Mouse (Mus musculus) gastrocnemius, postnatal 25 days (tissue): ENCODE data around the gene Stag2. TPM values are rescaled to one million over a fixed set of nuclear protein-coding genes. Genes with fewer than 3 reads are reported as not detected.

Experiments
- DNase-seq: peaks from one replicate; pipeline ENCODE4 v3.0.0; 2022
- long read RNA-seq, 2 experiments: library from polyadenylated mRNA; stranded (forward); transcript quantifications; one replicate each; pipeline ENCODE4 v2.0.0; 2021
- total RNA-seq, 2 experiments: library from RNA; stranded (reverse); gene quantifications; 1 replicate in 1 of 2; 2 replicates in 1 of 2; pipeline ENCODE4 v1.2.3; 2021

The Stag2 gene
- 10 to 100 TPM; 49.8 to 49.9 TPM for total RNA-seq
- long read RNA-seq, experiment 1, partial matches to known transcripts, result 4 of 10 reads
- long read RNA-seq, experiment 1, other reads (novel, unspliced or antisense), result 6 of 10 reads
- long read RNA-seq, experiment 2, full-length matches to known transcripts, result 5 of 26 reads
- long read RNA-seq, experiment 2, partial matches to known transcripts, result 10 of 26 reads
- long read RNA-seq, experiment 2, other reads (novel, unspliced or antisense), result 11 of 26 reads

DNA sequence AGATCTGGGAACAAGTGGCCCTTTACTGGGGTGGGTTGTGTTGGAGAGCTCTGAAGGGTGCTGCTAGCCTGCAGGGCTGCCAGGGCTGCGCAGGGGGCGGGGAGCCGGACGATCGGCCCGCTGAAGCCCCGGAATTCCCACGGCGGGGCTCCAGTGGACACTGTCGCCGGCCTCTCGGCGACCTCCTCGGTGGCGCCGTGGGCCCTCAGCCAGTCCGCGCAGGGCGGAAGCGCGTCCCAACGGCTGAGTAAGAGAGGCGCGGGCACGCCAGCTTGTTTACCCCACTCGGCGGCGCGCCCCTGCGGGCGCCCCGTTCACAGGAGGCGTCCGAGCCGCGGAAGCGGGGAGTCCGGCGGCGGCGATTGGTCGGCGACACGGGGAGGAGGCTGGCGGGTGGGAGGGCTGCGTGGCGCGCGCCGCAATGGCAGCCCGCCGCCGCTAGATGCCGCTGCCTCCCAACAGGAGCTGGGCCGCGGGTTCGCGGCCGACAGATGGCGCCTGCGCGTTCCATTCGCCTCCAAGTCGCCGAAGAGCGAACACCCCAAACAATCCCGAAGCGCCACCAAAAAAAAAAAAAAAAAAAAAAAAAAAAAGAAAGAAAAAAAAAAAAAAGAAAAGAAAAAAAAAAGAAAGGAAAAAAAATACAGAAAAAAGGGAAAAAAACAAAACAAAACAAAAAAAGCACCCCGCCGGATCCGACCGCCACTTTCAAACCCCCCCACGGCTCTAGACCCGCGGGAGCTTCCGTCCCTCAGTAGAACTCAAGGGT is at the start of gene Stag2:
Gene Stag2 (plus strand): TSS at position 530 of the 769 bp plus-strand sequence.
- DNase-seq, result peak; percentile 93

- DNase-seq, result no peak
These were observed 42.0 kb upstream of the Stag2 start for GRCm38 (mm10) chrX:42107137-42107536.

GRCm38 (mm10) chrX:42110585-42110984 is 38.5 kb upstream of the Stag2 start:
- no peak for DNase-seq

GRCm38 (mm10) chrX:42119442-42120048 is 29.6 kb upstream of the Stag2 start:
- no peak for DNase-seq

GRCm38 (mm10) chrX:42124963-42125697 is 24.0 kb upstream of the Stag2 start:
- no peak for DNase-seq

DNA sequence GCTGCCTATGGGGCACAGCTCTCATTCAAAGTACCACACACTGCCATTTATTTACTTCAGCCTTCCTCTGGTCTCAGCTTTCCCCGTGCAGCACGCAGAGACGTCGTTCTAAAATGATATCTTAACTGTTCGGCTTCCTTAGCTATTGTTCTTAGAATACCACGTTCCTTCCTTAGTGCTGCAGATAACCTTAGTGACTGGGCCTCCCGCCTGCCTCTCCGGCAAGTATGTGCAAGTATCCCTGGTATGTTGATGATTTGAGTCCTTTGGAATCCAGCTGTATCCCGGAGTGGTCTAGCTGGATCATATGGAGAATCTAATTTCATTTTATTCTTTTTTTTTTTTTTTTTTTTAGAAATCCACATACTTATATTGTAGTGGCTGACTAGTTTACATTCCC is 9.2 kb upstream of the Stag2 start:
- no peak for DNase-seq

GRCm38 (mm10) chrX:42142620-42143019 is 6.5 kb upstream of the Stag2 start:
- DNase-seq, result no peak

DNA sequence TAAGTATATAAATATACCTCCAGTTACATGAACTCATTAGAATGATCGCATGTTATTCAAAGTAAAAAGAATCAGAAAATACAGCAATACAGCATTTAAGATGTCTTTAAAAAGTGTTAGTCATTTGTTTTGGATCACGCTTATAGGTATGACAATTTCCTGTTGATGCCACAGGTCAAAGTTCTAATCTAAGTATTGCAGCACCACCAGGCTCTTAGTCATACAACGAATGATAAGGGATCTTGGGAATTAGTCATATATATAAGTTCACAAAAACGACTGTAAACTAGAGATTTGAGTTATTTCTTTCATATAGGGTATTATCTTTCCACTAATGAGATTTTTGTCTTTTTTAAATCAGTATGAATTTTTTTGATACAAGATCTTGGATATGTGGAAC is 5.1 kb upstream of the Stag2 start:
- no peak for DNase-seq

DNA sequence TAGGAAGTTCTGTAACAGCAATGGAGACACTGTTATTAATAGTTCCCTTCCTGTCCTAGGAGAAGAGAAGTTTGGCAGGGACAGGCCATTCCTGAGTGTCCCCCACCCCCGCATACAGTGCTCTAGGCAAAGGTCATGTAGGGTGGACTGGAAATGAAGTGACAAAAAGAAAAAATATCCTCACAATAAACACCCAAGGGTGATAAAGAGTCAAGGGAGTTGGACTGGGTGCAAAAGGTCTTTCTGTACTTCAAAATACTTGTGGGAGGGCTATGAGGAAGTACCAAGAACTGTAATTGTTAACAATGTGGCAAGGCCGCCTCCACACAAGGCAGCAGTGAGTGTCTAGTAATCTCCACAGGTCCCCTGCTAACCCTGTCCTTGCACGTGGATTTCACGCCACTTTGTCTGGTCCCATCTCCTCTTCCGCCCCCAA is 1.1 kb upstream of the Stag2 start:
- DNase-seq, result peak; percentile 14

- DNase-seq, result peak; percentile 64
These were observed 634 bp downstream of the Stag2 start for GRCm38 (mm10) chrX:42149557-42150345.

DNA sequence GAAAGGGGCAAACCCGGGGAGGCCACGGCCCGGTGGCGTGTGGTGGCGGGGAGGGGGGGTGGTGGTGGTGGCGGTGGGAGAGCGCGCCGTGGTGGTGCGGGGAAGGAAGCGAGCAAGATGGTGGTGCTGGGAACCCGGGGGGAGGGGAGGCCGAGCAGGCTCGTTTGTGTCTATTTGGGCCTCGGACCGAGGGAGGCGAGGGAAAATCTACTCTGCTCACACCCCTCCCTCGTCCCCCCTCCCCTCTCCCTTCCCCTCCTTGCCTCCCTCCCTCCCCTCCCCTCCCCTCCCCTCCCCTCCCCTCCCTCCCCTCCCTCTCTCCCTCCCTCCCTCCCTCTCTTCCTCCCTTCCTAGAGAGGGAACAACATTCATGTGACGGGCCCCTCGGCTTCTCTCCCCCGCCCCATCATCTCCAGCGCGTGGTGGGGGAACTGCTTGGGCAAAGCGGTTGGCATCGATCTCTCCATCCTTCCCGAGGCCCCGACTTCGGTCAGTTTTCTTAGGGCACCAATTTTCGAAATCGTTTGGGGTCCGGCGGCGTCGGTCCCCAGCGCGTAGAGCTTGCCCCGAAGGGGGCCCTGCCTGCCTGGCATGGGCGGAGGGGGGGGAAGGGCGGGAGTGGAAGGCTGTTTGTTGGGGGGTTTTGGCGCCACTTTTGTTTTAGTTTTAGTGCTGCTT is 1.4 kb downstream of the Stag2 start:
- peak; percentile 83 for DNase-seq

DNA sequence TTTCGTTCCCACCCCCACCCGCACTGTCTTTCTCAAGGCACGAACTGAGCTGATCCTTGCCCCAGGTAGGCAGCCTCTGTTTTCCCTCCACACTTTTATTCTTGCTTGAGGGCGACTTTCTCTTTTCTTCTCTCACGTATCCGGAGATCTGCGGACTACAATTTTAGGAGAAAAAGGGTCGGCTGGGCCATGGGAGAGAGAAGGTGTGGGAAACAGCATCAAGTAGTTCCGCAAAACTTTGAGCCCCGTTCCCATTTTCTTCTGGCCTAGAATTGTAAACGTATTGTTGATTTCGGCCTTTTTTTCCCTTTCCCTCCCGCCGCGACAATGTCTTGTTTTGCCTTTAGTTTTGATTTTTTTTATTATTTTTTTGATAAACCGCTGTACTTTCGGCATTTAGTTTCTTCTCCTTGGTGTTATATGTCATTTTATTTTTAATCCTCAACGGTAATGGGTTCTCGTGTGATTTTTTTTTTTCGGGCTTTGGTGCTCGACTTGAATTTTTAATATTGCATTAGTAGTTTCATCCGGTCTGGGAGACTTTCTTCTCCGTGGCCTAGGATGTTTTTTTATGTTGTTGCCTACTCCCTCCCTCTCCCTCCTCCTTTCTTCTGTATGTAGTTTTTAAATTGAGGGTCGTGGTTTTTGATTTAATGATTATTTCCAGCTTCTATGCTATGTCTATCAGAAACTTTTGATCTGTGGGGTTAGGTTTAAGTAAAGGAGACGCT is 2.1 kb downstream of the Stag2 start:
- DNase-seq, result no peak

GRCm38 (mm10) chrX:42151903-42152369 is 2.8 kb downstream of the Stag2 start:
- DNase-seq, result peak; percentile 92

GRCm38 (mm10) chrX:42153056-42153455 is 3.9 kb downstream of the Stag2 start:
- no peak for DNase-seq

GRCm38 (mm10) chrX:42165455-42165854 is 16.3 kb downstream of the Stag2 start:
- DNase-seq, result no peak

DNA sequence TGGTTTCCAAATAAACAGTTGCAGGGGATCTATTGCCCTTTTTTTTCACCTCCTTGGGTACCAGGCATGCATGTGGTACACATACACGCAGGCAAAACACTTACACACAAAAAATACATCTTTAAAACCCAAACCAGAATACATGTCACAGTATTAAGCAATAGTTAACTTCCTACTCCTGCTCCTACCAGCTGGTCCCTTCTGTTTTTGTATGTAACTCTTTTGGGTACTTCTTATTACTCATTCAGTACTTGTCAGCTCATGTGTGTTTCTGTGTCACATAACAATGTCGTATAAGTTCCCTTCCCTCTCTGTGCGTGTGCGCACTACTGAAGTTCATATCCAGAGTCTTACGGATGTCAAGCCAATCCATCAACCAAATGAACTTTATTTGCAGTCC is 21.7 kb downstream of the Stag2 start:
- no peak for DNase-seq

DNA sequence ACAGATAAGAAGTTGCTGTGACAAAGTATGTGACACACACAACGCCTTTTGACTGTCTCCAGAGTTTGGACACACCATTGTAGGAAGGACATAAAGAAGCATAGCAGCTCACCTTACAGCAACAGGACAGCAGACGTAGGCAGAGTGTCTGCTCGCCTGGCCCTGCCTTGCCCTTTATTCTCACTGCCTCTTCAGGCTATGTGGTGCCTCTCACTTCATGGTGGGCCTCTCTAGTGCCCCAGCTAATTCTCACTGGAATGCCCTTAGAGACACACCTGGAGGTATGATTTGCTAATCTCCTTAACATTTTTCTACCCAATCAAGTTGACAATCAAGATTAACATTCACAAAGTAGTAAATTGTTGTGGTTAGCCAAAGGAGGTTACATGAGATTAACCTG is 38.5 kb downstream of the Stag2 start:
- no peak for DNase-seq

- DNase-seq, result no peak
These were observed 39.8 kb downstream of the Stag2 start for GRCm38 (mm10) chrX:42188825-42189426.

GRCm38 (mm10) chrX:42194608-42195007 is 45.5 kb downstream of the Stag2 start:
- no peak for DNase-seq

DNA sequence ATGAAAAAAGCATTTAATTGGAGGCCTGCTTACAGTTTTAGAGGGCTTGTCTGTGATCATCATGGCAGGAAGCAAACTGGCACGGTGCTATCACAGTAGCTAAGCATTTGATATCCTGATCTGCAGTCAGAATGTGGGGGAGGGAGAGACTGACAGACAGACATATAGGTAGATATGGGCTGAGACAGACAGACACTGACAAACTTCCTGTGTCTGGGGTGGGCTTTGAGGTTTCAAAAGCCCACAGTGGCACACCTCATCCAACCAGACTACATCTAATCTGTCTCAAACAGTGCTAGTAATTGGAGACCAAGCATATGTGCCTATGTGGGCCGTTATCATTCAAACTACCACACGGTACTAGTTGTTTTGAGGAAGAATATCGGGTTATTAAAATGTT is 53.4 kb downstream of the Stag2 start:
- DNase-seq, result no peak
